Mouse (Mus musculus): ENCODE results near the gene Tmem230.

DNA sequence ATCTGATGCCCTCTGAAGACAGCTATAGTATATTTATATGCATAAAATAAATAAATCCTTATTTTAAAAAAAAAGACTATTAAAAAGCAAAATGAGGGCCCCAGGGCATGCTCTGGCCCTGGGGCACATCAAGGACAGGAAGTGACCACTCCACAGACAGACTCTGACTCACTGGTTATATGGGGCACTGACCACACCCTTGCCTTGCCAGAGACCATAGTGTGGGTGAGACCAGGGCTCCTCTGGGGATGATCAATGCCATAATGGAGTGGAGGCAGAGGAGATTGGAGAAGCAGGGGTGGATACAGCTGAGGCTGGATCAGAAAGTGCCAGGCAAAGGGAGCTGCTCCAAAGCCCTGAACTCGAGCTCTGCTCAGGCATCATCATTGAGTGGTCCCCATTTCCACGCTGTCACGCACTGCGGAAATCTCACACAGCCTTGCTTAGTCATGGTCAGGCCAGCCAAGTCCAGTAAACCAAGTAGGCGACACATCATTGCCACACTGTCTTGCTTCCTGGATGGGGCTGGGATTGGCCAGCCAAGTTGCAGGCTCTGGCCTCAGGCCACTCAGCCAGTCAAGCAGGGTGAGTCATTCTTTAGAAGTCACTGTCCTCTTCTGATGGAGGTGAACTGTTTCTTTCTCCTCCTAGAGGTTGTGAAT, 35.5 kb downstream of the Tmem230 start:
- TF ChIP-seq TAL1 (IDR thresholded peaks at IDR 0.05; ENCODE audit: low read length) = no peak
- no peak for TF ChIP-seq GATA1 (IDR thresholded peaks at IDR 0.05; ENCODE audit: low read length)
